Mouse (Mus musculus): ENCODE results near the gene Pkd1l1.

Gene Pkd1l1

DNA sequence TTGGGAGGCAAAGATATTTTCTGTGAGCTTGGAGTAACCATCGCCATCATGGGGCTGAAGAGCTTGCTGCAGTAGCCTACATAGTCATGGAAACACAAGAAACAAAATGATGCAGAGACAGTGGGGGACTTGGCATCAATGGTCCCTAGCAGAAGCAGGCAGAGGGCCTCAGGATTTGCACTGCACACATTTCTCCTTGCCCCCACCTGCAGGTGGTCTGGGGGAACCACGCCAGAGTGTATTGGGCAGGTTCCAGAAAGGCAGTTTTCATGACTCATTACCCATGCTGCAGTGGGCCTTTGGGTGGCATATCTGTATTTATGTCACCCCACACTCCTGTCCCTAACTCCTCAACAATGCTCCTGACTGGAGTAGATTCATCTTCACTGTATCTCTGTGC is 30.6 kb downstream of the Pkd1l1 start:
- in situ Hi-C loops (cut with MboI, MseI): loop anchor here (5.0 kb wide), 1 partner anchor 50 kb away; no protein-coding TSS in a partner anchor

GRCm38 (mm10) chr11:8936431-8937110 is 36.5 kb downstream of the Pkd1l1 start:
- in situ Hi-C loops (cut with MboI, MseI): no loop called here

DNA sequence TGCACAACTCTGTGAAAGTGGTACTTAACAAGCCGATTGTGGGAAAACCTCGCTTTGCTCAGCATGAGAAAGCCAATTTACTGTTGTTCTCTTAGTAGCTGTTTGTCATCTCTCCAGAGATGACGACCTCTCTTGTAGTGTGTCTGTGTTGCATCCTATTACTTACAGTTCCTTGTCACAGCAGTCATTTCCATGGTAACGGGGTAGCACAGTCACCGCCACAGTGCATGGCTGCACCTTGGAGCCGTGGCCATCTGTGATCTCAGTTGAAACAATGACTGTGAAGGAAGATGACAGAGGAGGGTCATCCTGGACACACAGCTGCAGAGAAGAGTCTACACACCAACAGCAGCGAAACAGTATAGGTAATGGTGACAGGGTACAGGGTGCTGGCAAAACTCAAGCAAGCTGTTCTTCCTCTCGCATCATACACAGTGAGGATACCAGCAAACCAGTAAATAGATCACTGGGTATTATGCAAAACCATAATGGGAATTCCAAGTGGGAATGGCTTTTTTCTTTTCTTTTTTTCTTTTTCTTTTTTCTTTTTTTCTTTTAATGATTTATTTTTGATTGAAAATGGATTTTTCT is 56.9 kb downstream of the Pkd1l1 start:
- in situ Hi-C loops (cut with MboI, MseI): no loop called here

DNA sequence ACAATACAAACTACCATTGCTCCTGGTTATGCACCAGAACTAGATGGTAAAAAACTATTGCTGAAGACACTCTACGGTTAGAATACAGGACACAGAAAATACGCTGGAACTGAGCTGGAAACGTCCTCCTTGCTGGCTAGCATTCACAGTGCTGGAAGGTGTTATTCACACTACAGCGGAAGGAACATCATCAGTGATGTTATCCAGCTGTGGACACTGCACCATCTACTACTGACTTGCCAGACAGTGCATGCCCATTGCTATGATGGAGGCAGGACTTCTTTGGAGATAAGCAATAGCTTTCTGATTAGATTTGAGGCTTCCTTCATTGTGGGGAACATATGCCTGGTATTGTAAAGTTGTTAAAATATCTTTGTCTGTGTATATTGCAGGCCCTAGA is 90.3 kb downstream of the Pkd1l1 start:
- in situ Hi-C loops (cut with MboI, MseI): no loop called here

- in situ Hi-C loops (cut with MboI, MseI): no loop called here
Measured at GRCm38 (mm10) chr11:8881521-8881920, 91.5 kb downstream of the Pkd1l1 start.

DNA sequence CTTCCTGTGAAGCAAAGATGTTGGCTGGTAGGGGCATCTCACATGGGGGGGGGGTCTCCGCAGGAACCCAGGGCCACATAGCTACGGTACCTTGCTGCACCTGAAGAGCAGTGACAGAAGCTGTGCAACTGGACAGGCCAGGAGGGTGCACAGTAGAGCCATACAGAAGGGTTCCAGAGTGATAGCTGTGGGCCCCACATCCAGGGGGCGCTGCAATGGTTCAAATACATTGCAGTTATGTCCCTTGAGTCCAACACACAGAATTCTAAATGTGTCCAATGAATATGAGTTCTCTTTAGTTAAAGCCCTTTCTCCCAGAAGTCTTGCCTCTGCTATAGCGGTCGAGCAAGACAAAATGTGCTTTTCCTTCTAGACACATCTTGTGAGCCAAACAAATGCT is 103.0 kb downstream of the Pkd1l1 start:
- in situ Hi-C loops (cut with MboI, MseI): no loop called here

GRCm38 (mm10) chr11:8866021-8866420 is 107.0 kb downstream of the Pkd1l1 start:
- in situ Hi-C loops (cut with MboI, MseI): no loop called here

DNA sequence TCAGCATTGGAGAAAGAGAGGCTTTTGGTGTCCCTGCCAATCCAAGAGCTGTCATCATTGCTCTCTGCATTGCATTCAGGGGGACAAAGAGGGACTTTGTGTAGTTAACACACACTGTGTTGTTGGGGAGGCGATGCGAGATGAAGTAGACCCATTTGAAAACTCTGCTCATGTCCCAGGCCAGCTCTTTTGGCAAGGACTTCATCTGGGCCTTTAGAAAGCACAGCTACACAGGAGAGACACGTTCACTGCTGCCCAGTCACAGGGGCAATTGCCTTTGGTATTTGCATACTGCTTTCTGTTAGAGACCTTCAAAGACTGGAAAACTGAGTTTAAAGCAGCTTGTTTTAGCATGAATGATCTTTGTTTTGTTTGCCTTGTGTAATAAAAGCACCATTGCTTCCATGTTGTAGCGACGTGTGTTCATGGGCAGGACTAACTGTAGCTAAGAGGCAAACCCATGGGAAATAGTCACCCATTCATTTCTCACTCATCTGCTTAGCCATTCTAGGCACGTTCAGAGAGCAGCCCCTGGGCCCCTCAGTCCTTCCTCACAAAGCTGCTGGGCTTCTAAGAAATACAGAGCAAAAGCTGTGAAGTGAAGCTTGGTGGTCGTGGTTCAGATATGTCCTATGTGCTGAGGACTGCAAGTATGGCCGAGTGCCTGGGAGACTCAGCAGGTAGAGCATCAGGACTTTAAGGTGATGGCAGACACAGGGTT is 109.0 kb downstream of the Pkd1l1 start:
- in situ Hi-C loops (cut with MboI, MseI): no loop called here

- in situ Hi-C loops (cut with MboI, MseI): no loop called here
Measured at GRCm38 (mm10) chr11:8862426-8862825, 110.6 kb downstream of the Pkd1l1 start.

DNA sequence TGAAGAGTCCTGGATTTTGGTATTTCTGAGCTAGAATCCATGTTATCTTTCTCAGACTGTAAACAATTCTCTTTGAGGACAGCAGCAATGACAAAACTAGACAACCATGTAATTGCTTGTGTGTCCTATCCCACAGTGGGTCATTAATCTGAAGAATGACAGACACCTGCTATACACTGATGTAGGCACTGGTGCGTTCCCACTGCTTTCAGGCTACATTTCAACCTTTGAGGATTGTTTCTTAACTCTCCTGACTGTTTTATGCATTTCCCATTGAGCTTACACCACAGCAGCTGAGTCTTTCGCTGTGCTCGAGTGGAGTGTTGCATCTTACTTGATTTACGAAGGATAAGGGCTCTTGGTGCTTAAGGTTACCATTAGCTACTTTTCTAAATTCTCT is 111.1 kb downstream of the Pkd1l1 start:
- in situ Hi-C loops (cut with MboI, MseI): no loop called here

DNA sequence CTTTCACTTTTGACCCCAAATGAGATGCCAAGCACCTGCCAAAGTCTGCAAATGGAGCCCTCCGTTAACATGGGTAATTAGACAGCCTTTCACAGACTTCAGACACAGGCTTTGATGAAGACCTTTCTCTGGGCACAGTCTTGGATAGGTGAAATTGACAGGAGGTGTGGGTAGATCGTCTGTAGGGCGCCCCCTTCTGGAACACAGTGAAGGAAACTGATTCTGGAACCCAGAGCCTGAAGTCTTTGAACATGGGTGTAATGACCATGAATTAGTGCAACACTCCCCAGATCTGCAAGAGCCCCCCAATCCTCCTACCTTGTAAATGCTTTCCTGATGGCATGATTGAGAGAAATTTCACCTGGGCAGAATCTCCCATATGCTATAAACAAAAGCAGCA is 112.2 kb downstream of the Pkd1l1 start:
- in situ Hi-C loops (cut with MboI, MseI): no loop called here

DNA sequence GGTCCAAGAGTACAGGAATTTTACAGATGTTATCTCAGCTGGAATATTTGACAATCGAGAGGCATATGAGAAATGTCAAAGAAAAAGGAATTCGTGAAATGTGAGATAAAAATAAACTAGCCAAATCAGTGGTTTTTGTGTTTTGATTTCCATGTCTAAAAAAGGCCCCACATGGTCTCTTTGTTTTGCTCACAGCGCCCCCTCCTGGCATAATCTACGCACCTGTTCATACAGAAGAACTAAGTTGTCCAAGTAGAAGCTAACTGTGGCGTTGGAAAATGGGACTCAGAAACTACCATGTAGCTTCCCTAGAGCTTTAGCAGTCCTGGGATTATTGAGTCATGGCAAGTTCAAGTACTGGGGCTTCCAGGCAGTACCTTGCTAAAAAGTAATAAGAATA is 113.2 kb downstream of the Pkd1l1 start:
- in situ Hi-C loops (cut with MboI, MseI): loop anchor here (5.0 kb wide), 2 partner anchors 328 to 433 kb away; no protein-coding TSS in a partner anchor

- in situ Hi-C loops (cut with MboI, MseI): loop anchor here (5.0 kb wide), 2 partner anchors 327 to 432 kb away; no protein-coding TSS in a partner anchor
Measured at GRCm38 (mm10) chr11:8859041-8859440, 114.0 kb downstream of the Pkd1l1 start.

DNA sequence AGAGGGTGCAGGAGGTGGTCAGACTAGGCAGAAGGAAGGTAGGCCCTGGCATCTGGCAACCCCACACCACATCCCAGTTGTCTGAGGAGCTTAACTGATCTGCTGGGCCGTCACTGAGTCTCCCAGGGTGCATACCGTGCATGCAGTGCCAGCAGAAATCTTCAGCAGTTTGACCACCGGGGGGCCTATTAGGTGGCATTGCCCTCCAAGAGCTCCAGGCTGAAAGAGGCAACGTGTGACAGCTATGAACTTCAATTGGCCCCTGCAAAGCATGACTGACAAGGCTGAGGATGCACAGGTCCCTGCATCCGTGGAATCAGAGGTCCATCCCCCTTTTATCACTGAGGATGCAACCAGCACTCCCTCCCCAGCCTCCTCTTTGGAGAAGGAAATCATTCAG is 116.9 kb downstream of the Pkd1l1 start:
- in situ Hi-C loops (cut with MboI, MseI): loop anchor here (5.0 kb wide), 2 partner anchors 324 to 429 kb away; no protein-coding TSS in a partner anchor

GRCm38 (mm10) chr11:8848049-8848448 is 125.0 kb downstream of the Pkd1l1 start:
- in situ Hi-C loops (cut with MboI, MseI): no loop called here

GRCm38 (mm10) chr11:8847627-8848026 is 125.4 kb downstream of the Pkd1l1 start:
- in situ Hi-C loops (cut with MboI, MseI): no loop called here

DNA sequence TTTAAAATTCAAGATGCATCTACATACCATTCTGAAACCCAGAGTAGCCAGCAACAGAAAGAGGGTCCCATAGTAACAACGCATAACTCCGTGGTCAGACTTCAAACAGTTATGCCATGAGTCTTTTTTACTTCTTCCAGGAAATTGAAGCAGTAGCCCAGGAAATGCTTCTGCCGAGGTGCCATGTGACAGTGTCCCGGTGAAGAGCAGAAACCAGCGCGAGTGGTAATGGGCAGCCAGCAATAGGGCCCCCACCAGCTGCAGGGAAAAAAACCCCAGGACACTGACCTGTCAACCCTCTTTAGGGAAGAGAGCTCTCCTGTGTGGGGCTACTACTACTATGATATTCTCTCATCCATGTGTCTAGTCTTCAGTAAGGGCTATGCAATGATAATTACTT is 136.9 kb downstream of the Pkd1l1 start:
- in situ Hi-C loops (cut with MboI, MseI): no loop called here

- in situ Hi-C loops (cut with MboI, MseI): no loop called here
Measured at GRCm38 (mm10) chr11:8834121-8834520, 138.9 kb downstream of the Pkd1l1 start.

DNA sequence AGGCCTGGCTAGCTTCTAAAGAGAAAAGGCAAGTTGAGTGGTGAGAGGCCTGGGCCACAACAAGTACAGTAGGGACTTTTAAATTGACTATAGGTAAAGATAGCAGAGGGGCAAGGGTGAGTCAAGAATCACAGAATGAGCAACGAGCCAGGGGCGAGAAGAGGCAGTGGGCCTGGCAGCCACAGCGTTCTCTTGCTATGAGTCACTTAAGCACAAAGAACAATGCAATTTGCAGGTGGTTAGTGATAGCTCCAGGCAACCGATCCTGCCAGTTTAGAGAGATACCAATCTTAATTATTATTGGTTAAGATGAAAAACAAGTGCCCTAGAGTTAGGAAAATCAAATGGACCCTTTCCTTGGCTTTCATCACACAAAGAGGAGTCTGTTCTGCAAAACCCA is 142.5 kb downstream of the Pkd1l1 start:
- in situ Hi-C loops (cut with MboI, MseI): no loop called here

- in situ Hi-C loops (cut with MboI, MseI): no loop called here
Measured at GRCm38 (mm10) chr11:8829561-8829960, 143.5 kb downstream of the Pkd1l1 start.

DNA sequence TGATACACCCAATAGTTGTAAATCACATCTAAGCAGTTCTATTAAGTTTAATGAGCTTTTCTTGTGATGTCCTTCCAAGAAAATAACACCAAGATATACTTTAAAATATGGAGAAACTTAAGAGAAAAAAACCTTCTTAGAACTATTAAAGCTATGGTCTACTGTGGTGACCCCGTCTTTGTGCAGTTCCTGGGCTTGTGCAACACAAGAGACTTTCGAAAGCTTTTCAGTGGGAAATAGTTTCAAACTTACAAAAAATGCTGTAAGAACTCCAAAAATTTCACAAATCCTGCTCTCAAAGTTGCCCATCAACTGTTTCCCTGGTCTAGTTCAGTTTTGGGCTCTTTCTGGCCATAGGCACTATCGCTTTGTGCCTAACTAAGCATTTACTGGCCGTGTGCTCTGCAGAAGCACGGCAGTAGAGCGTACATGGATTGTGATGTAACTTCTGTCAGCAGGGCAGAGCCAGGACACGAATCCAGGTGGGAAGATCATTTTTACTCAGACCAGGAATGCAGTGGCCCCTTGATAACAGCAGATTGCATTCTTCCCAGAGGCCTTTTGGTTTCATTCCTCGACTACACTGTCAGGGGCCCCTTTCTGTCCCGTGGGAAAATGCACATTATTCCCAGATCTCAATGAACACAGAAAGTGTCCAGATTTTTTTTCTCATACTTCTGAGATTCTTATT is 144.1 kb downstream of the Pkd1l1 start:
- in situ Hi-C loops (cut with MboI, MseI): no loop called here

DNA sequence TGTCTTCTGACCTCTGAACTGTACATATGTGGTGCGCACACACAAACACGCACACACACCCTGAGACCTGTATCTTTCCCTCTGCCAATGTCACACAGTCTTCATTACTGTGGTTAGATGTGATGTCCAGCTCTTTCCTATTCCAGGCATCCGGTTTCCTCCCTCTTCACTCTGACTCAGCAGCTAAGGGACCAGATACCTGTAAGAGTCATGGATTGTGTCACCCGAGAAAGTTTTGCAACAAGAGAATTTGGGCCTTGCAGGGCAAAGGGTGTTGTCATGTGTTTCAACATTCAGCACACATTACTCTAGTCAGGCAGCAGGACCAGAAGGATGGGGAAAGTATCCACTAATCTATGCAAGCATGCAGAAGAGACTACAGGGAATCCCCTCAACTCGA is 146.5 kb downstream of the Pkd1l1 start:
- in situ Hi-C loops (cut with MboI, MseI): no loop called here
